Mouse (Mus musculus): ENCODE data around the gene Elovl6. TPM values are rescaled to one million over a fixed set of nuclear protein-coding genes. Genes with fewer than 3 reads are reported as not detected.

The Elovl6 gene
- total and polyA plus RNA-seq, 3 experiments: 15.0 to 17.2 TPM; not detected in 1

DNA sequence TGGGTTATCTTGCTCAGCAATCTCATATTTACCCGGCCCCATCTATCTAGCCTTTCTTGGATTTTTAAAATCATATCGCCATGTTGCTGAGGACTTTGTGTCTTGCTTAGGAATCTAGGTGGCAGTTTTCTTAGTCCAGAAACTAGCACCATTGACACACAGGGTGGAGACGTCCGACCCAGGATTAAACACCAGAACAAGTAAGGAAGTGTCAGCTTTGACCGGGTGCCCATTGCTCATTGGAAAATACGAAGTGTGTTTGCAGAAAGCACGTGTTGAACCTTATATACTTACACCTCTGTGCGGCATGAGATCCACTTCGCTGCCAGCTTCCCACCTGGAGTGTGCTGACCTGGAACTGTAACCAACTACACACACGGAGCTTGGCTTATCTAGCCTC is 57.5 kb downstream of the Elovl6 start:
- Histone ChIP-seq H3K9ac (ENCODE audit: control insufficient read depth, low read depth, low read length, poor library complexity, severe bottlenecking) (no peak overlapping the region), H3K4me3 (ENCODE audit: control insufficient read depth in 1 of 2, insufficient read depth in 1 of 2, low read depth in 2 of 2, low read length in 2 of 2) (no peak overlapping the region), H3K27ac (ENCODE audit: control insufficient read depth, low read depth, low read length) (no peak overlapping the region), H3K27me3 (ENCODE audit: control insufficient read depth in 1 of 2, insufficient read depth in 2 of 2, low read length in 2 of 2) (no peaks in the 10 kb centered on the region), H3K4me1 (ENCODE audit: control insufficient read depth in 1 of 2, insufficient read depth in 2 of 2, low read length in 2 of 2) (no peaks in the 10 kb centered on the region), H3K9me3 (replicated peaks; ENCODE audit: insufficient read depth, low read length) (no peaks in the 10 kb centered on the region), H3K79me2 (ENCODE audit: control insufficient read depth, insufficient read depth, low read length, poor library complexity) (no peaks in the 10 kb centered on the region), H3K36me3 (ENCODE audit: control insufficient read depth in 1 of 2, insufficient read depth in 2 of 2, low read length in 2 of 2) (peaks cover 0 to 1% of the 10 kb centered on the region in 2 experiments; a peak in 1 of 4 replicates)
- TF ChIP-seq ZMIZ1 (IDR thresholded peaks at IDR 0.05; ENCODE audit: low read depth, low read length) (no peak), ELF1 (IDR thresholded peaks at IDR 0.05; ENCODE audit: low read depth, low read length) (no peak), MAX (IDR thresholded peaks at IDR 0.05; ENCODE audit: low read length) (no peak), CHD2 (IDR thresholded peaks at IDR 0.05; ENCODE audit: low read length) (no peak), RAD21 (IDR thresholded peaks at IDR 0.05; ENCODE audit: low read depth, low read length) (no peak), TBP (IDR thresholded peaks at IDR 0.05; ENCODE audit: low read depth, low read length) (no peak), EP300 (IDR thresholded peaks at IDR 0.05; ENCODE audit: low read depth in 1 of 2, low read length in 2 of 2) (no peak), UBTF (IDR thresholded peaks at IDR 0.05; ENCODE audit: borderline replicate concordance, insufficient read depth, low read depth, low read length) (no peak), ZKSCAN1 (IDR thresholded peaks at IDR 0.05; ENCODE audit: low read depth, low read length) (no peak), HCFC1 (IDR thresholded peaks at IDR 0.05; ENCODE audit: low read depth, low read length) (no peak), USF2 (IDR thresholded peaks at IDR 0.05; ENCODE audit: borderline replicate concordance in 1 of 2, insufficient read depth in 1 of 2, low read depth in 1 of 2, low read length in 2 of 2) (no peak), CHD1 (IDR thresholded peaks at IDR 0.05; ENCODE audit: low read depth, low read length) (no peak), MEF2A (IDR thresholded peaks at IDR 0.05; ENCODE audit: extremely low read depth, insufficient replicate concordance, low read depth, low read length, poor library complexity, severe bottlenecking) (no peak), NELFE (IDR thresholded peaks at IDR 0.05; ENCODE audit: low read depth, low read length) (no peak)
- DNase-seq (ENCODE audit: low read depth, low spot score): no peak

- Histone ChIP-seq H3K4me1 (ENCODE audit: control insufficient read depth in 1 of 2, insufficient read depth in 2 of 2, low read length in 2 of 2) (no peaks in the 10 kb centered on the region), H3K4me3 (ENCODE audit: control insufficient read depth in 1 of 2, insufficient read depth in 1 of 2, low read depth in 2 of 2, low read length in 2 of 2) (no peak overlapping the region), H3K27ac (ENCODE audit: control insufficient read depth, low read depth, low read length) (no peak overlapping the region), H3K36me3 (ENCODE audit: control insufficient read depth in 1 of 2, insufficient read depth in 2 of 2, low read length in 2 of 2) (peaks cover 0 to 1% of the 10 kb centered on the region in 2 experiments; a peak in 1 of 4 replicates), H3K9me3 (replicated peaks; ENCODE audit: insufficient read depth, low read length) (no peaks in the 10 kb centered on the region), H3K27me3 (ENCODE audit: control insufficient read depth in 1 of 2, insufficient read depth in 2 of 2, low read length in 2 of 2) (no peaks in the 10 kb centered on the region), H3K9ac (ENCODE audit: control insufficient read depth, low read depth, low read length, poor library complexity, severe bottlenecking) (no peak overlapping the region), H3K79me2 (ENCODE audit: control insufficient read depth, insufficient read depth, low read length, poor library complexity) (no peaks in the 10 kb centered on the region)
- DNase-seq (ENCODE audit: low read depth, low spot score): no peak
- TF ChIP-seq HCFC1 (IDR thresholded peaks at IDR 0.05; ENCODE audit: low read depth, low read length) (no peak), ZKSCAN1 (IDR thresholded peaks at IDR 0.05; ENCODE audit: low read depth, low read length) (no peak), CHD2 (IDR thresholded peaks at IDR 0.05; ENCODE audit: low read length) (no peak), CHD1 (IDR thresholded peaks at IDR 0.05; ENCODE audit: low read depth, low read length) (no peak), E2F4 (IDR thresholded peaks at IDR 0.05; ENCODE audit: borderline replicate concordance, low read depth, low read length) (no peak), POLR2AphosphoS5 (IDR thresholded peaks at IDR 0.05; ENCODE audit: borderline replicate concordance, low read depth, low read length) (no peak), MEF2A (IDR thresholded peaks at IDR 0.05; ENCODE audit: extremely low read depth, insufficient replicate concordance, low read depth, low read length, poor library complexity, severe bottlenecking) (no peak), JUND (IDR thresholded peaks at IDR 0.05; ENCODE audit: low read depth, low read length) (no peak), GATA1 (IDR thresholded peaks at IDR 0.05; ENCODE audit: low read depth, low read length) (no peak), KAT2A (conservative IDR thresholded peaks at IDR 0.05; ENCODE audit: low read depth, low read length) (no peak), EP300 (IDR thresholded peaks at IDR 0.05; ENCODE audit: low read depth in 1 of 2, low read length in 2 of 2) (no peak), ETS1 (IDR thresholded peaks at IDR 0.05; ENCODE audit: low read depth, low read length) (no peak), BHLHE40 (IDR thresholded peaks at IDR 0.05; ENCODE audit: borderline replicate concordance, low read depth, low read length) (no peak), RCOR1 (IDR thresholded peaks at IDR 0.05; ENCODE audit: low read depth, low read length) (no peak), ELF1 (IDR thresholded peaks at IDR 0.05; ENCODE audit: low read depth, low read length) (no peak), RAD21 (IDR thresholded peaks at IDR 0.05; ENCODE audit: low read depth, low read length) (no peak), SIN3A (IDR thresholded peaks at IDR 0.05; ENCODE audit: low read length) (no peak)
These were observed 58.5 kb downstream of the Elovl6 start for GRCm38 (mm10) chr3:129590548-129591226.

Data from MEL (cell line).